Mouse (Mus musculus) monocyte, adult 59 days (primary cell): ENCODE results near the gene Adam12. TPM values are rescaled to one million over a fixed set of nuclear protein-coding genes. Genes with fewer than 3 reads are reported as not detected.

Experiments used
- total RNA-seq, 2 experiments: library from RNA; stranded (reverse); gene quantifications; one replicate each; pipeline ENCODE4 v1.2.4; 2023

The Adam12 gene
- total RNA-seq = under 1 TPM; 0.09 to 0.34 TPM

GRCm38 (mm10) chr7:134231378-134232346 lies at the start of gene Adam12:
Adam12 (minus strand) TSS chr7:134232146.

Other genes with a start within 250 kb of the Adam12 start
- gene D7Ertd443e, start 153.5 kb upstream of the Adam12 start, total RNA-seq = not detected